Mouse (Mus musculus) kidney, postnatal 4 days (tissue): ENCODE data around the gene Calm2.

Experiments used
- DNase-seq, 2 experiments: peaks; one replicate each; pipeline ENCODE4 v3.0.0; 2021; ENCODE audit warnings: mixed read lengths in 2 of 2

Gene Calm2

DNA sequence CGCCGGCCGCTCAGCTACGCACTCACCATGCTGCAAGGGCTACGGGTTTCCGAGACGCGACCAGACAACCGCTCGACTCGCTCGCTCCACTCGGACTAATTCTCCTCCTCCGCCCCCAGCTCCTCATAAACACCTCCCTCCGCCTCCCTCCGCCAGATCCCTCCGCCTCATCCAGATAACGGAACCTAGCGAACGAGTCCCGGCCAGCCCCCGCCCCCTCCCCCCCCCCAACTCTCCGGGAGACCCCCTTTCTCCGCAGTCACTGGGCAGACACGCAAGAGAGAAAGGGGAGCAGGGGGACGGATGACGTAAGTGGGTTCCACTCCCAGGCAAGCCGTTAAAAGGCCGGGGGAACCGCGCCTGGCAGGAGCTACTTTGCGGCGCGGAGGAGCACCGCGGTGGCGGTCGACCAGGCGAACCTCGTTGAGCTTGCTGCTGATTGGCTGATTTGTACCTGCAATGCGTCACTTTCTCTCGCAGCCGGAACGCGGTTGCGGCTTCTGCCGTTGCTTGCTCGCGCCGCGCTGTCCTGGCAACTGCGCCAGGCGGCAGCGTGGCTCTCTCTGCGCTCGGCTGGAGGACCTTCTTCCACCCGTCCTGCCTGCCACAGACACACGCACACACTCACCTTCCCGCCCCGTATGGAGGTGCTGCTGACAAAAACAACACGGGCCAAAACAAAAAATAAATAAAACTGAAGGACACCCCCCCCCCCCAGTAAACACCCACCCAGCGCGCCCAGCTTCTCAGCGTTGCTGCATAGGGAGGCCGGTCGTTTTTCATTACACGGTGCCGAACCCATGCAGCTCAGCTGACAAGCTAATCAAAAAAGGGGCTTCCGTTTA, at the start of gene Calm2:
TSS of gene Calm2 (minus strand) at position 169 of the 845 bp plus-strand sequence.
- peak; percentile 98 to 99 for DNase-seq

DNA sequence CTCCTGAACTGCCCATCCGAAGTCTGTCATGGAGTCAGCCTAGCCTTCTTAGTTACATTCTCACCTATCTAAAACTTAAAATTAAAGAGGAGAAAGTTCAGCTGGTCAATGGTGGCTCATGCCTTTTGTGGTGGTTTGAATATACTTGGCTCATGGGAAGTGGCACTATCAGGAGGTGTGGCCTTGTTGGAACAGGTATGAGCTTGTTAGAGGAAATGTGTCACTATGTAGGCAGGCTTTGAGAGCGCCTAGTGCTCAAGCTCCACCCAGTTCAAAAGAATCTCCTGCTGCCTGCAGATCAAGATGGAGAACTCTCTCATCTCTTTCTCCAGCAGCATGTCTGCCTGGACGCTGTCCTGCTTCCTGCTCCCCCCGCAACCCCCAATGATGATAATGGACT, 48.8 kb upstream of the Calm2 start:
- DNase-seq: no peak

GRCm38 (mm10) chr17:87494310-87494709, 47.6 kb upstream of the Calm2 start:
- DNase-seq: no peak

GRCm38 (mm10) chr17:87492286-87492685, 45.6 kb upstream of the Calm2 start:
- DNase-seq: no peak

DNA sequence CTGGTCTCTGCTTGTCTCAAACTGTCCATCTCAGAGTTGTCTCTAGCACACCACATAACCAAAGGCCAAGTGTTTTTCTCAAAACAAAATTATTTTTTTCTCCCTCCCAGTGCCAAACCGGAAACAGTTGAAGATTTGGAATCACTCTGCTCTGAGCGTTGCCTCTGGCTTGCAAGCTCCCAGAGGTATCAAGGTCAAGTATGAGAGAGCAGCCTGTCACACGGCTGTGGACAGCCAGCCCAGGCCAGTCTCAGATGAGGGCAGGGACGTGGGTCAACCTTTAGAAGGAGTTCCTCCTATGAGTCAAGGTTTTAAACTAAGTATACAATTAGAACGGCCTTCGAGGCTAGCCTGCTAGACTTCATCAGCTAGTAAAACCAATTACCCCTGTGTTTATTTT, 43.6 kb upstream of the Calm2 start:
- DNase-seq: peak; percentile 36 to 57

DNA sequence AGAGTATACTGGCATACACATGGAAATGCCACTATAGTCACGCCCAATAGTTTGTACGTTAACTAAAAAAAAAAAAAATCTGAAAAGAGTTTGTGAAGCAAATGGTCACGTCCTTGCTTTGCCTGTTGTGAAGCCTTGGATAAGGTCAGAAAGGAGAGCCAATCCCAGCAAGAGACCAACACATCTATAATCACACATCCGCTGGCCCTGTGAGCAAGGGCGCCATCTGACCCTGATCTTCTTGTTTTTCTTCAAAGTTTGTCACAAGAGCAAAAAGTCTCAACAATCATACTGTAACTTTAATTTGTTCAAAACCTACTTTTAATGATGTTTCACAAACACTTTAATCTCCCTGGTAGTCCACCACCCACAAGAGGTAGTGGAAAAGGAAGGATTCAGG, 39.0 kb upstream of the Calm2 start:
- DNase-seq: no peak

DNA sequence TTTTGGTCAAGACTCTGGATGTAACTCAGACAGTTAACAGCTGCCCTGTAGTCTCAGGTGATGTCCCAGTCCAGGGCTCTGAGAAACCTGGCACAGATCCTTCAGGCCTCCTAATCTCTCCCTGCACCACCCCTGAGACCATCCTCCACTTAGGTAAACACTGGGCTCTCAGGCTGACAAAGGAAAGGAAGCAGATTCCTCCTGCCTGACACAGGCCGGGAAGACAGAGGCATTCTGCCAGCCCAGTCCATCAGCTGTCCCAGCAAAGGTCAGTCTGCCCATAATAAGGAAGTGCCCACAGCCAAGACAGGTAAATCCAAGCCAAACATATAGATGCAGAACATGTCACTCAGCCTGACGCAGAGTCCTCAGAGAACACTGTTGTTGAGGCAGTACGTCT, 36.1 kb upstream of the Calm2 start:
- DNase-seq: no peak

DNA sequence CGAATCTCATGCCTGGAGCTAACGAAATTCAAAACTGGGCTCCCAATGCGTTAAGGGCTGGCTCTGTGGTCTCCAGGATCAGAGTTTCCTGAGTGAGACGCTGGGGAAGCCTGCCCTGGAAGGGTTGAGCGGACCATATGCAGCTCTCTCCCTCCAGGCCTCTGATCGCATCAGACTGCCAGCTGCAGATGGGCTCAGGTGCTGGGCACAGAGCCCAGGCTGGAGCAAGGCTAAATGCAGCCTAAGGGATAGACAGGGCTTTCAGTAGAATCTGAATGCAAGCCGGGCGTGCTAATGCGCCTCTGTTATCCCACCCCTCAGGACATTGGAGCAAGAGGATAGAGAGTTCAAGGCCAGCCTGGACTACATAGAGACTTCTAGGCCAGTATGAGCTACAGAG, 31.8 kb upstream of the Calm2 start:
- DNase-seq: no peak

- DNase-seq: peak in 1 of 2 experiments; percentile 12
These were observed 30.9 kb upstream of the Calm2 start for GRCm38 (mm10) chr17:87477611-87478010.

DNA sequence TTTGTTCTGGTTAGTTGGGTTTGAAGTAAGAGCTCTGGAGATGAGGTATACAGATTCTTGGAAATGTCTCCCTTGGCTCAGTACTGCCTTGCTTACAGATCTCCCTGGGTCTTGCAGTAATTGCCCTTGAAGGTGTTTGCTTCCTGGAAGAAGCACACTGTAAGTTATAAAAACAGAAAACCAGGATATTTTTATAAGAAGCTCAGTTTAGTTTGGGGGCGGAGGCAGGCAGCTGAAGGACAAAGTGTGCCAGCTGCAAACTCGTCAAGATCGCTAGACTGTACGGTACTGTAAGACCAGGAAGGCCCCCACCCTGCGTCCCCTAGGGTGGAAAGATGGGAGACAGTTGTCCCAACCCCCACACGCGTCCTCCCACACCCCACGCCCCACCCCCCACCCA, 28.6 kb upstream of the Calm2 start:
- no peak for DNase-seq

GRCm38 (mm10) chr17:87474501-87474795, 27.7 kb upstream of the Calm2 start:
- DNase-seq: peak; percentile 20 to 39

DNA sequence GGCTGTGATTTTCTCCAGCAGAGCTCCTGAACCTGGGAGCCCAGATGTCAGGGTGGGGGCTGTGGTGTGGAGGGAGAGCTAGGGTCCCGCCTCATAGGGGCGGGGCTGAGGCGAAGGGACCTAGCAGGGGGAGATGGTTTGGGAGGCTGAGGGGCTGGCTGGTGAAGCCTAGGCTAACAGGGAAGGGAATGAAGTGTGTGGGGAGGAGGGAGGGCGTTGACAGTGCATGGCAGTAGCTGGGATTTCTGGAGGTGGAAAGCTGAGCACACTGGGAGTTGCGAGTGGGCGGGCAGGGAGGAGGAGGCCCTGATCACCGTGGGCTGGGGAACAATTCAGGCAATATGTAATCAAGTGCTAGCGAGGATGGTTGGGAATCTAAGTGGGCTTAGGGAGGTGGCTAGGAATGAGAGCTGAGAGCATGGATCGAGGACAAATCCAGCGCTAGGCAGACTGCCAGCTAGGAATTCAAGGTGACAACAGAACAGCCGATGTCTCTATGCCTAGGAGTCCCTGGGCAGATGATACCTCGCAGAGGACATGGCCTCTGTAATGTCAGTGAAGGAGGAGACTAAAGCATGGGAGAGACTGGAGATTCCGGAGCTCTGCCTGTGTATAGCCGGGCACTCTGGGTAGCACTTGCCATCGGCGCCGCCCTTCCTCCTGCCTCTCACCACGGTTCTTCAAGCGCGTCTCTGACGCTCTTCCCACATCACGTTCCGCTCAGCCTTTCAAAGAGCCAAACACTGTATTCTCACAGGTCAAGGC, 27.2 kb upstream of the Calm2 start:
- peak; percentile 50 to 67 for DNase-seq

DNA sequence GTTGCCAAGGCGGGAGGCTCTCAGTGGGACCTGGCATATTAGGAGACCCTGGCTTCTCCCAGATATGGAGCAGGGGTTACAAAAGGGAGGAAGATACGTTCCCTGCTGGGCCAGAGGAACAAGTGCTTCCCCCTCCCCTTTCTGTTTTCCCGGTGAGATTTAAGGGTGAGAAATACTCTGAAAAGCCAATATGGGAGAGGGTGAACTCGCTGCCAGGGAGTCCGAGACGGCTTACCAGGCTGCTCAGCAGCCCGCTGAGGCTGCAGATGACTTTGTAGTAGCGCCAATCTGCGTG, 26.7 kb upstream of the Calm2 start:
- no peak for DNase-seq

DNA sequence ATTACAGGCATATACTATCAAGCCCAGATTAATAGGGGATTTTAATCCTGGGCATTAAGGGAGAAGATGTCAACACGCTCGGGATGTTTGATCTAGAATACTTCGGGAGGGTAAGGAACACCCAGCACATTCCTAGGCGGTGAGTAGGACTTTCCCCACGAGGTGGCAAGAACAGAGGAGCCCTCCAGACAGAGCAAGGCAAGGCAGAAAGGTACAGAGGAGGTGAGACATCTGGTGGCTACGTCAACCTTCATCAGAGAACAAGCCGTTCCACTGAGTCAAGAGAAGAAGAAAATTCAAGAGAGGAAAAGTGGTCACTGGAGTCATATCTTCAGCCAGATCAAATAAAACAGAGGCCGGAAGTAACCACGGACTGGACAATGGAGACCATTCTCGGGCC, 26.1 kb upstream of the Calm2 start:
- DNase-seq: no peak

- no peak for DNase-seq
These were observed 24.9 kb upstream of the Calm2 start for GRCm38 (mm10) chr17:87471661-87472060.

GRCm38 (mm10) chr17:87470797-87471196, 24.1 kb upstream of the Calm2 start:
- no peak for DNase-seq

GRCm38 (mm10) chr17:87470282-87470681, 23.5 kb upstream of the Calm2 start:
- DNase-seq: no peak

DNA sequence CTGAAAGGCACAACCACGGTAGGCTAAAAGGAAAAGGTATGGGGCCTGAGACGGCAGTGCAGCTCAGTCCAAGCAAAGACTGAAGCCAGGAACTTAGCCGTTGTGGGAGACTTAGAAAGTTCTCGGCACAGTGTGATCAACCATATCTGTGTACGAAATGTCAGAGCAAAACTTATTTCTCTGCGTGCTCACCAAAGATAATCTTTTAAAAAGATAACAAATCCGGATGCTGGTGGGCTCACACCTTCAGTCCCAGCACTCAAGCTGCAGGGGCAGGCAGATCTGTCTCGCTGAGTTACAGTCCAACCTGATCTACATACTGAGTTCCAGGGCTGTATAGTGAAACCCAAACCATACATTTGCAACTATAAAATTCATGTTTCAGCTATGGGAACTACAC, 22.7 kb upstream of the Calm2 start:
- DNase-seq: no peak

GRCm38 (mm10) chr17:87468616-87469015, 21.9 kb upstream of the Calm2 start:
- DNase-seq: no peak

- peak in 1 of 2 experiments; percentile 12 for DNase-seq
These were observed 14.8 kb upstream of the Calm2 start for GRCm38 (mm10) chr17:87461499-87461896.

GRCm38 (mm10) chr17:87460669-87461498, 14.1 kb upstream of the Calm2 start:
- DNase-seq: peak; percentile 26 to 40

GRCm38 (mm10) chr17:87459750-87460668, 13.3 kb upstream of the Calm2 start:
- DNase-seq: peak; percentile 34 to 45
